Mouse (Mus musculus) liver, adult (tissue): ENCODE data around the gene Katnb1.

Experiments
- GATA4 ChIP-seq: IDR thresholded peaks from 2 replicates; pipeline ENCODE4 v1.6.1; 2014; ENCODE audit warnings: mild to moderate bottlenecking, low read length; ENCODE audit not compliant: insufficient replicate concordance

Gene Katnb1

GRCm38 (mm10) chr8:95142075-95142831, 61.3 kb downstream of the Katnb1 start:
- peak; percentile 30; the same call in 1 of the 2 replicates for TF ChIP-seq GATA4

GRCm38 (mm10) chr8:95142985-95143804, 62.2 kb downstream of the Katnb1 start:
- no peak for TF ChIP-seq GATA4

GRCm38 (mm10) chr8:95143805-95144630, 63.0 kb downstream of the Katnb1 start:
- no peak for TF ChIP-seq GATA4

- peak; percentile 58; the same call in 1 of the 2 replicates for TF ChIP-seq GATA4
Observed at GRCm38 (mm10) chr8:95144631-95145015, 63.6 kb downstream of the Katnb1 start.

GRCm38 (mm10) chr8:95146044-95146745, 65.2 kb downstream of the Katnb1 start:
- peak; percentile 94 for TF ChIP-seq GATA4

GRCm38 (mm10) chr8:95146846-95147245, 65.9 kb downstream of the Katnb1 start:
- no peak for TF ChIP-seq GATA4

GRCm38 (mm10) chr8:95149426-95149825, 68.4 kb downstream of the Katnb1 start:
- TF ChIP-seq GATA4, result no peak

GRCm38 (mm10) chr8:95150608-95151007, 69.6 kb downstream of the Katnb1 start:
- TF ChIP-seq GATA4, result no peak
